Mouse (Mus musculus) left cerebral cortex, adult 11 months (tissue): ENCODE results near the gene Tnip1.
A peak's percentile ranks its signal among the peaks of the same experiment; 100 is the strongest.

Source experiments
- DNase-seq: peaks from one replicate; pipeline ENCODE4 v3.0.0; 2022; ENCODE audit warnings: low spot score

The Tnip1 gene

GRCm38 (mm10) chr11:54876031-54876430, 86.7 kb downstream of the Tnip1 start:
- no peak for DNase-seq

- DNase-seq = no peak
Measured at GRCm38 (mm10) chr11:54871831-54872537, 90.7 kb downstream of the Tnip1 start.

DNA sequence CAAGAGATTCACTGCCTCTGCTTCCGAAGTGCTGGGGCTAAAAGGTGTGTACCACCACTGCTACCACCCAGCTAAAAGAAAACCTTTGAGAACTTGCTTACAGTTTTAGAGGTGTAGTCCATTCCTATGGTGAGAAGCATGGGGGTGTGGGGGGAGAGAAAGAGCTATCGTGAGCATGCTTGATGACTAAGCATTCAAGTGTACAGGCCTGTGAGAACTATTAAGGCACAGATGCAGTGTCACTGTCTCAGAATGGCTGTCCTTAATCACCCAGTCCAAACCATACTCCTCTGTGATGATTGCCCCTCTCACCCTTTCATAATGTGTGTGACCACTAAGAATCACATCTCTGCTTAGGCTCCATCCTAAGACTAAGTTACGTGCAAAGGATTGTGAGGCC, 93.4 kb downstream of the Tnip1 start:
- DNase-seq = no peak

GRCm38 (mm10) chr11:54868445-54868844, 94.3 kb downstream of the Tnip1 start:
- DNase-seq = no peak

- no peak for DNase-seq
Measured at GRCm38 (mm10) chr11:54867903-54868434, 94.7 kb downstream of the Tnip1 start.

- DNase-seq = no peak
Measured at GRCm38 (mm10) chr11:54867049-54867385, 95.7 kb downstream of the Tnip1 start.

DNA sequence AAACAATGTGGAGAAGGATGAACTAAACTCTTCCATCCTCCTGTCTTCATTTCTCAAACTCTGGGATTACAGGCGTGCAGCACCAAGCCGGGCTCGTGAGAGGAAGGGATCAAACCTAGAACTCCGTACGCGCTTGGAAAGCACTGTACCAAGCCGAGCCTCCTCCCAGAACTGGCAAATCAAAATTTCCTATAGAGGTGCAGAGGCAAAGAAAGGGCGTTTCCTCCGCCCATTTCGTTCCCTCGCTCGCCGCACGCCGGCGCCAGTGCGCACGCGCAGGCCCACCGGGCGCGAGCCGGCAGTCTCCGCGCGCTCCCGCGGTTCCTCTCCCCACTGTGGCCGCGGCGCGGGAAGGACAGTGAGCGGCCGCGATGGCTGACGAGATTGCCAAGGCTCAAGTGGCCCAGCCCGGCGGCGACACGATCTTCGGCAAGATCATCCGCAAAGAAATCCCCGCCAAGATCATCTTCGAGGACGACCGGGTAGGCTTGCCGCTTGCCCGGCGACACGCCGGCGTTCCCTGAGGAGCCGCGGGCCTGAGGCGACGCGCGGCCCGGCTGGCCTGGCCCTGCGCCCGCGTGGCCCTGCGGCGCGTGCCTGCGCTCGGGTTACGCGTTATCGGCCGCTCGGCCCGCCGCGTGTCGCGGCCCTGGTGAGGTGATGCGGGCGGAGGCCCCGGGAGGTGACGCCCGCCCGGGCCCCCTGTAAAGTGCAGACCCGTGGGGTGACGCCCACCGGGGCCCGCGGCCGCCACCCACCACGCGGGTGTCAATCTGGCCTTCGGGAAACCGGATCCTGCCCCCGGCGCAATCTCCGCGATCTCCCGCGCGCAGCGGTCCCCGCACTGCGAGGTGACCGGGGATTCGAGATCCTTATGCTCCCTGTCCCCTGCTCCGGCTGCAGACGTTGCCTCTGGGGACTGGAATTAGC, 96.3 kb downstream of the Tnip1 start, which contains the start of gene Hint1:
Gene Hint1 (plus strand): TSS at position 265 of the 930 bp plus-strand sequence.
- DNase-seq = peak; percentile 89

GRCm38 (mm10) chr11:54865330-54866085, 97.2 kb downstream of the Tnip1 start:
- no peak for DNase-seq

GRCm38 (mm10) chr11:54862621-54863520, 99.8 kb downstream of the Tnip1 start:
- no peak for DNase-seq

- no peak for DNase-seq
Measured at GRCm38 (mm10) chr11:54861471-54862420, 101.0 kb downstream of the Tnip1 start.
